Mouse (Mus musculus): ENCODE measurements around the gene Herc1.

Gene Herc1

GRCm38 (mm10) chr9:66349860-66350787, at the start of gene Herc1:
Herc1 (plus strand) TSS chr9:66350450.
- peak; percentile 96 for DNase-seq (ENCODE audit: low spot score)

GRCm38 (mm10) chr9:66304320-66305090, 45.7 kb upstream of the Herc1 start:
- DNase-seq (ENCODE audit: low spot score): no peak

DNA sequence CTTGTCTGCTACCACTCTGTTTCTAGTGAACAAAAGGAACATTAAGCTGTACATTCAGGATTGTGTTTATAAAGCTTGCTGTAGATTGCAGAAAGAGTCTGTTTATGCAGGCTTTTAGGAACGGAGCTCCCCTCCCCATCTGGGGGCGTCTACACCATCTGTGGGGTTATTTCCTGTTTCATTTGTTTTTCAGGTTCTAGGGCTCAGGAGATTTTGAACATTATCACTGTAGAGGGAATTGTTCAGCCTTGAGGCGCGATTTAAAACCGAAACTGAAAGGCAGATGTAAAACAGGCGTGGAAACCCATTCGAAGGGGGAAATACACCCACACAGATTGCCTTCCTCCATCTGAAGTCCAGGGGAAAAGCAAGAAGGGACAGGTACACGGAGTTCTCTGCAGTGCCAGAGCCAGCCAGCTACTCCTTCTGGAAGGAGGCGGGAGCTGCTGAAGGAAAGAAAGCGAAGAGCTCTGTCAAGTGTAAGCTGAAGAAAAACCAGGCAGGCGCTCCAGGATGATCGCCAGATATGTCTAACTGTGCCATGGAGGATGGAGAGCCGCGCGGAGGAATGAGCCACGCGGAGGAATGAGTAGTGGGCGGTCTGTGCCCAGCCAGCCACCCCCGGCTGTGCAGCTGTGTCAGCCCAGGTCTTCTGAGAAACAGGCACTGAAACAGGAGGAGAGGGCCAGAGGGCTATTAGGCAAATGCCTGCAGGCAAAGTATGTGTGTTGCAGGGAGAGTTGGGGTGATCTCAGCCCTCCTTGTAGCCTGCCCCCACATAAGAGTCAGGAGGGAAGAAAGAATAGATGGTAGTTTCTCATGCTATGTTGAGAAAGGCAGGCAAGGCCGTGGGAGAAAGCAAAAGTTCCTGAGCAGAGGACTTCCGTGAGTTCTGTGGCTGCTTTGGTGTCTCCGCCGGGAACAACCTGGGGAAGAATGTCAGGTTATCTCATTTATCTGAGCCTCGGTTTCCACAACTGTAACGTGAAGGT, 44.8 kb upstream of the Herc1 start:
- no peak for DNase-seq (ENCODE audit: low spot score)

GRCm38 (mm10) chr9:66306414-66306813, 43.8 kb upstream of the Herc1 start:
- no peak for DNase-seq (ENCODE audit: low spot score)

DNA sequence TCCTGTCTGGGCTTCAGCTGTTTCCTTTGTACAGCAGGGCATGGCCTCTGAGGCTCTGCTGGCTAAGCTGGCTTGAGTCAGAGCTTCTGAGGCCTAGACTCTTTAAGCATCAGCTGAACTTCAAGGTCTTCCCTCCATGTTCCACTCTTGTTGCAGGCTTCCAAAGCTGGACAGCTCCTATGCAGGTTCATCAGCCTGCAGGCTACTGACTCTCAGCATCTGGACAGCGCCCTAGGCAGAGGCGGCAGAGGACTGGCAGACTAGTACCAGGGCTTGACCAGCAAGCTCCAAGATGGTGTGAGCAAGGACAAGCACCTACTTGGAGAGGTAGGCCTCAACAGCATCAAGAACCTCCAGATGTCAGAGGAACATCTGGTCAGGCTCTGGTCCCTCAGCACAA, 42.9 kb upstream of the Herc1 start:
- no peak for DNase-seq (ENCODE audit: low spot score)

DNA sequence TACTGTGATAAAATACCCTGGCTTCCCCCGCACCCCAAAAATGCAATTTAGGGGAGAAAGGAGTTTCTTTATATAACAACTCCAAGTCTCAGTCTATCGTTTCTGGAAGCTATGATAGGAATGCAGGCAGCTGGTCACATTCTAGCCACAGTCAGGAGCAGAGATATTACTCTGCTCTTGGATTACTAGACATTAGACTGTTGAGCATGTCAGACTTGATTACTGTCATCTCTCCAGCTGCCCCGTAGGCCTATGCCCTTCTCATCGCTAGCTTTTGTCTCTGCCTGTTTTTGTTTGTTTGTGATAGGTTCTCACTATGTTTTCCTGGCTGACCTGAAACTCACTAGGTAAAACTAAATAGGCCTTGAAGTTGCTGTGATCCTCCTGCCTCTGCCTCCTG, 41.5 kb upstream of the Herc1 start:
- DNase-seq (ENCODE audit: low spot score): no peak

DNA sequence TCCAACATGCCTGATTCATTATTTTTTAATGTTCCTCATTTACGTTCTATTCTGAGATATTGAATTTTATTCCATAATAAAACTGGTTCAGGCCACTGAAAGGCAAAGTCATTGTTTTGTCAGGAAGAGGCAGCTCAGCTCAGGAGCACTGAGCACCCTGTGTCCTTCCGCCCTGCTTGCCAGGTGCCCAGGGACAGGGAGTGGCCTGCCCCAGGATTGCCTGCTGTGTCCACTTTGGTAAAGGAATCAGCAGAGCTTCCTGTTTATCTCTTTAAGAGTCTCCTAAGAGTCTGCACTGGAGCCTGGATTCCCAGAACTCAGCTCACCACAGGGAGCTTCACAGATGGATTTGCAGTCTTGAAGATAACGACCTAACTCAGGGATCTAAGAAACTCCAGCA, 38.8 kb upstream of the Herc1 start:
- DNase-seq (ENCODE audit: low spot score): no peak

DNA sequence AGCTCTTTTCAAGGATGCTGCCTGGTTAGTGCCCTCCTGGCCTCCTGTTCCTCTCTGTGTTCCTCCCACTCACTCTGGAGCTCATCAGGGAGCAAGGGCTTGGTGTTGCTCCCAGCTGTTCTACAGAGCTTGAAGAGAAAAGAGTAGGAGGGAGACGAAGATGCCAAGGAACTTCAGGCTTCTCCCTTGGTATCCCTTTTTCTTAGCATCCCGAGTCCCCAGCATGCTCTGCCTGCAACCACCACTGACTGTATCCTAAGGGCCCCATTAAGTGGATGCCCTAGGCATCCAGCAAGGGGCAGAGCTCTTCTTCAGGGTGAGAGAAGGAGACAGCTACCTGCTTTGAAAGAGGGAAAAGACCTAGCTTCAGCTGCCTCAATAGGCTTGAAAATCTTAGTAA, 33.6 kb upstream of the Herc1 start:
- DNase-seq (ENCODE audit: low spot score): no peak

GRCm38 (mm10) chr9:66322010-66322931, 28.0 kb upstream of the Herc1 start:
- DNase-seq (ENCODE audit: low spot score): no peak

GRCm38 (mm10) chr9:66326879-66327278, 23.4 kb upstream of the Herc1 start:
- no peak for DNase-seq (ENCODE audit: low spot score)

DNA sequence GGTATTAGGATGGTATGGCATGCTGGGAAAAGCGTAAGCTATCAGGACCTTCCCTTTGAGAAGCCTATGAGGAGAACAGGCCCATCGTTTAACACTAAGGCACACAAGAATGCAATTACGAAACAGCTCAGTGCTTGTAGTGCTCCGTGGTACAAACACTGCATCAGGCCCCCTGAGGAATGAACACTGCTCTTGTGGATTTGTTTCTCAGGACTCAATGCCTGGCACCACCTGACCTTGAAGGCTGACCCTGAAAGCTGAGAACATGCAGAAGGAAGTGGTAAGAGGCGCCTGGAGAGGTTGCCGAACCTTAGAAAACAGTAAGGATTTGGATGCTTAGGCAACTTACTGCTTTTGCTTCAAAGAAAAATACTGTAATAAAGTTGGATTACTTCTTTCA, 20.8 kb upstream of the Herc1 start:
- DNase-seq (ENCODE audit: low spot score): no peak

DNA sequence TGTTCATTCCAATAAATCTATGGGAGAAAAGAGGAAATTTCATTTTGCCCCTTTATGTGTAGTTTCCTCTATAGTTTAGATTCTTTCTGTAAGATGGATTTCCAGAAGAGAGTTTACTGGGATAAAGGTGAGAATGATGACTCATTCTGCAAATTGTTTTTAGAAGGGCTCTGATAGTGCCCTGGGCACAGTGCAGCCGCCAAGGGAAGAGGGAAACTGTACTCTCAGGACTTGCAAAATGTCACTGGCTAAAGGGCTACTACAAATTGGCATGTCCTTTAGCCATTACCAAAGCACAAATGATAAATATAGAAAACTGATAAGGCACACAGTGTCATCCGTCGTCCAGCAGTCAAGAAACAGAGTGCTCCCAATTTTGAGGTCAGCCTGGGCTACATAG, 19.8 kb upstream of the Herc1 start:
- DNase-seq (ENCODE audit: low spot score): no peak

- no peak for DNase-seq (ENCODE audit: low spot score)
Observed at GRCm38 (mm10) chr9:66331548-66331947, 18.7 kb upstream of the Herc1 start.

DNA sequence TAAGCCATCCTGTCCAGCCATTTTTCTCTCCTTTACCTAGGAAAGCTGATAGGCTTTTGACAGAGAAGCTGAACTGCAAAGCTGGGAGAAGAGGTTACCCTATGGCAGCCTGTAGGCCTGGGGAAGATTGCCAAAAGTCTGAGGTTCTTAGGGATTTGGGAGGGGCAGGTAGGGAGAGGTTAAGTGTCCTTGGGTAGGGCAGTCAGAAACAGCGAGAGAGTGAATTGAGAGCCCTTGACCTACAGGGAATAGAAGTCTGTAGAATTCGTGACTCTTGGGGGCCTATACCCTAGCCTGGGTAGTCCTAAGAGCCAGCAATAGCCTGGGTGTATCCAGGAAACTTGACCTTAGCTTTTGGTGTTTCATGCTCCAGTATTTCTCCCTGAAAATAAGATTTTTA, 17.9 kb upstream of the Herc1 start:
- no peak for DNase-seq (ENCODE audit: low spot score)

- no peak for DNase-seq (ENCODE audit: low spot score)
Observed at GRCm38 (mm10) chr9:66337280-66337679, 13.0 kb upstream of the Herc1 start.

GRCm38 (mm10) chr9:66338005-66338782, 12.1 kb upstream of the Herc1 start:
- no peak for DNase-seq (ENCODE audit: low spot score)

DNA sequence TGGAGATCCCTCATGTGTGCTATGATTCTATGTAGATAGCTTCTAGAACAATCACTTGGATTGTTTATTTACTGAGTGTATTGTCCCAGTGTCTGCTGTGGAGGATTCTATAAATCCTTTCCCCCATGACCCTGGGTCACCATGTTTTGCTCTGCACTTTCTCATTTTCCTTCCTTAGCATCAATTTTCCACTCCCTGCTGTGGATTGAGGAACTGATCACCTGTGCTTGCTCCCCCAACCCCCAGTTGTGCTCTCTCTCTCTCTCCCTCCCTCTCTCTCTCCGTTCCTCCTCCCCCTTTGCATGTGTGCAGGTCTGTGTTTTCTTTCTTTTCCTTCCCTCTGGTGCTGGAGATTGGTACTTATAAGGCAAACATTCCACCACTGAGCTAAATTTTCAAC, 10.5 kb upstream of the Herc1 start:
- DNase-seq (ENCODE audit: low spot score): no peak

DNA sequence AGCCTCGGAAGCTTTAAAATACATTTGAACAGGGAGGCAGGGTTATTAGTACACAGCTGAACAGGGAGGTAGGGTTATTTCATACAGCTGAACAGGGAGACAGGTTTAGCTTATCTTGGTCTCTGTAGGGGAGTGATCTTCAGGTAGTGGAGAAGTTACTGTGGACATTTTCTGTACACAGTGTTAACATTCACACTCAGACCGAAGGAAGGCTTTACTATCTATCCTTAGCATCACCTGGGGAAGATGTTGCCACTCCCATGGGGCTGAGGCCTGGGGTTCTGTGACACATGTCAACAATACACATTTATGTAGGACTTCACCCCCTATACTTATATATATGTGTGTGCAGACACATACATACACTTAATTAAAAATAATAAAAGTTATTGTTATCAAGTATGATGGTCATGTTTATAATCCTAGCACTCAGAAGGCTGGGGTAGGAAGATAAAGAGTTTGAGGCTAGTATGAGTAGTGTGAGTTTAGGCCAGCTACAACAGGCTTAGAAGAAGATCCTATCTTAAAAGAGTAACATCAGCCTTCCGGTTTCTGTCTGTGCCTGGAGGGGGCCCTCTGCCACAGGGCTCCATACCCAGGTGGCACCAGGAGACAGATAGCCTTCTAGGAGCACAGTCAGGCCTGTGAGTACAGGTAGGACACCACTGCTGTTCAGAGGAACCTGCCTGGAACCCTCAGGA, 9.7 kb upstream of the Herc1 start:
- DNase-seq (ENCODE audit: low spot score): no peak

DNA sequence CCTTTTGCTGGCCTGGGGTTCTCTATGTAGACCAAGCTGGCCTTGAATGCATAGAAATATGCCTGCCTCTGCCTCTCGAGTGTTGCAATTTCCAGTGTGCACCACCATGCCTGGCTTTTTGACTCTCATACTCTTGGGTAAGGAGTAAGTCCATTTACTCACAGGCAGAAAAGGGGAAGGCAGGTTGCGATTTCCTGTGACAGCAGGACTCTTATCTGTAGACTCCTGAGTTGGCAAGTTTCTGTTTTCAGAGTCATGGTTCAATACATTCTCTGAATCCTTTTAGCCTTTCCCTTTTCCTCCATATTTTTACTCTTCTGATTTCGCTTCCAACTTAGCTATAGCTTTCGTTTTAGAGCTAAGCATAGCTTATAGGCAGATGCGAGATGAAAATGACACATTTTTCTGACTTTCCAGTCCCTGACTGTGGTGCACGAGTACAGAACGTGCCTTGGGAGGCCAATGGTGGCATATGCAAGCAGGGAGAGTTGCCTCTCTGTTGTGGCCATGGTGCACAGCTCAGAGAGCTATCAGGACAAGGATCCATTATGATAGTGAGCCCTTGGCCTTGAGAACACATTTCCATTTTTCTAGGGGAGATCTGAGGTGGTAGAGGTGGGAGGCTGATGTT, 2.7 kb upstream of the Herc1 start:
- peak; percentile 64 for DNase-seq (ENCODE audit: low spot score)

Measured in c-Kit-positive CD71-positive TER-119-positive erythroid progenitor cells, embryonic 14.5 days (primary cell).